Mouse (Mus musculus) liver (tissue): ENCODE data around the gene Sh2b2.

Experiments used
- DNase-seq: peaks from one replicate; pipeline ENCODE4 v3.0.0-alpha.2; 2020; ENCODE audit warnings: mixed read lengths

Sh2b2 gene

GRCm38 (mm10) chr5:136246452-136246838 is at the start of gene Sh2b2:
Gene Sh2b2 (minus strand): TSS chr5:136246556.
- no peak for DNase-seq

- DNase-seq: no peak
These were observed 46.6 kb upstream of the Sh2b2 start for GRCm38 (mm10) chr5:136292971-136293418.

DNA sequence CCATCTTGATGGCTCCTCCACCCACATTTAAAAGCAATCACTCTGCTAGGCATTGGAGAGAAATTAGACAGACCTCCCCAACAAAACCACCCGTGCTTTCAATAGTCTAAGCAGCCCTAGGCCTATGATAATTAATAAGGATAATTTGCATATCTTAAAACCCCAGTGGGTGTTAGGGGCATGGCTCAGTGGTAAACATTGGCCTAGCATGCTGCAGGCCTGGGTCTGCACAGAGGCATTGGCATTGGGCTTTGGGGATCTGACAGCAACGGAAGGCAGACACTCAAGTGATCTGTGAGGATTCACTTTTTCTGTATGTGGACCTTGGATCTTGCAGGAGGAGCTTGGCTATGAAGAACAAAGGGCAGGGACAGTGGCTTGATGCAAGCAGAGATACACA is 46.0 kb upstream of the Sh2b2 start:
- no peak for DNase-seq

DNA sequence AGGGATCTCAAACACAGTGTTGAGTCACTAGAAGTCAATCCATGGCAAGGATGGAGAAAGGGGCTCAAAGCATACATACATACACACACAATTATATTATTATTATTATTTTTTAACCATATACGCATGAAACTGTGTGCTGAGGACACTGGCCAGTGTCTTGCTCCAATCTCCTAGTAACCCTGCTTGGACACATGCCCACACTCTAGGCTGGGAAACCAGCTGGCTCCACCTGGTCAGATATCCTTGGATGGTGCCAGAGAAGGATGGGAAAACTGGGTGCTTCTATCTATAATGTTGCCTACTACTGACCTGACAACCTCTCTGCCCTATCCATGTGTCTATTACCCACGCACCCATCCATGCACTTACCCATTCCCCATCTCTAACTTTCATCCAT is 45.2 kb upstream of the Sh2b2 start:
- DNase-seq: no peak

GRCm38 (mm10) chr5:136289776-136290175 is 43.4 kb upstream of the Sh2b2 start:
- no peak for DNase-seq

- DNase-seq: no peak
These were observed 42.2 kb upstream of the Sh2b2 start for GRCm38 (mm10) chr5:136288351-136289081.

- DNase-seq: no peak
These were observed 40.2 kb upstream of the Sh2b2 start for GRCm38 (mm10) chr5:136286566-136286965.

GRCm38 (mm10) chr5:136285106-136285505 is 38.8 kb upstream of the Sh2b2 start:
- DNase-seq: no peak

- DNase-seq: no peak
These were observed 35.0 kb upstream of the Sh2b2 start for GRCm38 (mm10) chr5:136281351-136281750.

DNA sequence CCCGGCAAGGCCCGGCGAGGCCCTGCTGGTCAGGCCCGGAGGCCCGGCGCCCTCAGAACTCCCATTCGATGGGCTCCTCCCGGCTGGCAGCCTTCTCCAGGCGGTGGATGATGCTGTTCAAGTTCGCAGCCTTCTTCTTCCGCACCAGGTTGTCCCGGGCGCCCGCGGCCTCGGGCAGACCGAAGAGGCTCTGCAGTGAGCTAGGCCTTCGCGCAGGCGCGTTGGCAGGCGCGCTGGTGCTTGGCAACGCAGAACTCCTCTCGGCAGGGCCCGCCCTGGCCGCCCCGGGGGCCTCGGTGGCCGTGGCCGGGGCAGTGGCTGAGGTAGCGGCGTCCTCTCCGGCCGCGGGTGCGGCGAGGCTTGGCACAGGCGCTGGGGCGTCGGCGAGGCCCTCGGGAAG is 28.4 kb upstream of the Sh2b2 start:
- no peak for DNase-seq

DNA sequence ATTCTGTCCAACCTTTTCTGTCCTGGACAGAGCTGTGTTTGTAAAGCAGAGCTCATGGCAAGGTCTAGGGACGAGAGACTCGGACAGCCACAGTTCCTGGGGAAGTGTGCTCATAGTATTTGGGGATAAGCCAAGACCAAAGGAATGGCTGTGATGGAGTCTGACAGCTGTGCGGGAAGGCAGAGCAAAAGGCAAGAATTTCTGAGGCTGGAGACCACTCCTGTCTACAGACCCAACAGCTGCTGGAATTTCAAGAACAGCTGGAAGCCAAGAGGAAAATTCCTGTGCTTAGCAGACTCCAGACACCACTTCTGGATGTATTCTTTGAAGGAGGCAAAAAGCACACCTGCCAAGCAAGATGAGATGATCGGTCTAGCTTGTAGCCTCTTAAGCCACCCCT is 23.6 kb upstream of the Sh2b2 start:
- DNase-seq: no peak

DNA sequence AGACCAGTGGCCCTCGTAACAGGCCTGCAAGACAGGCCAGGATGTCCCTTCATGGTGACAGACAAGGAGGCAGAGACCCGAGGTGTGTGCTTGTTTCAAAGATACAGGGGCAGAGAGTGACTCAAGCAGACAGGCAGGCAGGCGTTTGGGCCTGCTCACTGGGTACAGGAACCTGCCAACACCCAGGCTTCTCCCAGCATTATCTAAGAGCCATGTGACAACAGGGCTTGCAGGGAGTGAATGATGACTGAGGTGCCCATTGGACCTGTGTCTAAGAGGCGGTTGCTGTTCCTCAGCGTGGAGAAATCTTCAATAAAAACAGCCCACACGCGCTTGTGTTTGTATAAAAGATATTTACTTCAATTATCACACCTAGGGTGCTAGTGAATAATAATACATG is 19.7 kb upstream of the Sh2b2 start:
- no peak for DNase-seq

DNA sequence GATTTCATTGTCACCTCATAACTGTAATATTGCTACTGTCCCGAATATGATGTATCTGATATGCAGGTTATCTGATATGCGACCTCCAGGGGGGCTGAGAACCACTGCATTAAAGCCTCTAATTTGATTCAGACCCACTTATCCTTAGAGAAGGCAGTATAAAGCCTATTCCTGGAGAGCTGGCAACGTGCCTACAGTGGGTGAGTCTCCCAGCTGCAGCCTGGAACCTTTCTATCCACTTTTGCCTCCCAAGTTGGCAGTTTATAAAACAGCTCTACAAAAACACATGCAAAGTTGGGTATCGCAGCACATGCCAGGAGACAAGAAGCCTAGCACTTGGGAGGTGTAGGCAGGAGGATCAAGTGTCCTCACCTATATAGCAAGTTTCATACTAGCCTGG is 17.0 kb upstream of the Sh2b2 start:
- DNase-seq: no peak

GRCm38 (mm10) chr5:136258919-136259318 is 12.6 kb upstream of the Sh2b2 start:
- peak; percentile 61 for DNase-seq

DNA sequence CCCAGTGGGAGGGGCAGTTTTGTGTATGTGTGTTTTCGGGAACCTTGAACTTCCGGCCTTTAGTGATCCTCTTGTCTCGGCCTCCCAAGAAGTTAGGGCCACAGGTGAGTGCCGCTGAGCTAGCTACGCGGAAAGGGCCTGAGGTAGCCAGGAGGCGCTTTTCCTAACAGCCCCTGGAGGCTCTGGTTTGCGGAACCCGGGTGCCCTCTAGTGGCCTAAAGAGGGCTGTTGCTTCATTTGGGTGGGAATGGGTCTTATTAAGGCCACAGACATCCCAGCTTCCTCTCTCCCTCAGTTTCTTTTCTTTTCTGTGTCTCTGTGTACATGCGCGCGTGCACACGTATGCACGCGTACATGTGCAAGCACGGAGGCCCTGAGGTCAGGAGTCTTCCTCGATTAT is 6.5 kb upstream of the Sh2b2 start:
- peak; percentile 76 for DNase-seq

- no peak for DNase-seq
These were observed 4.6 kb upstream of the Sh2b2 start for GRCm38 (mm10) chr5:136251004-136251403.

- no peak for DNase-seq
These were observed 2.1 kb upstream of the Sh2b2 start for GRCm38 (mm10) chr5:136248441-136248840.

GRCm38 (mm10) chr5:136245541-136246451 is 560 bp downstream of the Sh2b2 start:
- DNase-seq: no peak

DNA sequence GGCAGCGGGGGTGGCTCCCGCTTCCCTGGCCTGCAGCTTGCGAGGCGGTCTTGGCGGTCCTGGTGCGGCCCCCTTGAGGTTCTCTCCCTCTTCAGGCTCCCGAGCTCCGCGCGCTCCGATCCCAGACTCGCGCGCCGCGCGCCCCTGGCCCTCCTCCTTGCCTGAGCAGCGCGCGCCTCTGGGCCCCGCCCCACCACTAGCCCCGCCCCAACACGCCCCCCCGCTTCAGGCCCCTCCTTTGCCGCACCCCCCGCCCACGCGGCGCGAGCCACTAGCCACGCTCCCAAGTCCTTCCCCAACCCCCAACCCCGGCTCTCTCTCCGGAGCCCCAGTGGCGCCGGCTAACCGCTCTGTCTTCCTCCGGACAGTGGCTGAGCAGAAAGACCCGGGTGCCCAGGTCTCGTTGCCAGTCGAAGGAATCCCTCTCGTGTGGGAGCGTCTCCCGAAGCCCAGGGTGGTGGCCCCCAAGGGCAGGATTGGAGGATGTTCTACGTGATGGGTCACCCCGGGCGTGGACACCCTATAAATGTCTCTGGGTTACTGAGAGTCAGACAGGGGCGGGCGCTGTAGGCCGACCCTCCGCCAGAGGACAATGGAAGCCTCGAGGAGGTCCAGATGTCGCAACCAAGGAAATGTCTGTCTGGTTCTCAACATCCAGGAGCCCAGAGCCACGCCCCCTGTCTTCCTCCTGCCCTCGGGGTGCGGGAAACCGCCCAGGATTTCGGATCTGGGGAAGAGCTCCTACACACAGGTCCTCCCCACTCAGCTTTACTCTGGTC is 1.4 kb downstream of the Sh2b2 start:
- DNase-seq: peak; percentile 81

- DNase-seq: no peak
These were observed 2.2 kb downstream of the Sh2b2 start for GRCm38 (mm10) chr5:136243851-136244761.

DNA sequence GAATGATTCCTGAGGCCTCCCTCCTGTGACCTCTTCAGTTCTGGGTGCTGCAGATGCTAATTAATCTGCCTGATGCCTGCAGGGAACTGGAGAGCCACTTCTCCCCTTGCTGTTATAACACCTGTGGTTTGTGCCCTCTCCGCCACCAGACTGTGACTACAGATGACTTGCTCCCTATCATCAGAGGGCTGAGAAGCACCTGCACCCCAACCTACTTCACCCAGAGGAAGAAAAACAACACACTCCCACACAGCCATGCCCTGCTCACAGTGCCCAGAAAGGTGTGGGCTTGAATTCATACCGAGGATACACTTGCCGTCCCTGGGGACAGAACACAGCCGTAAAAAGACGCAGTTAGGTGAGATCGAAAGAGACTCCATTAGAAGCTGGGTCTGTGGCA is 5.2 kb downstream of the Sh2b2 start:
- no peak for DNase-seq

DNA sequence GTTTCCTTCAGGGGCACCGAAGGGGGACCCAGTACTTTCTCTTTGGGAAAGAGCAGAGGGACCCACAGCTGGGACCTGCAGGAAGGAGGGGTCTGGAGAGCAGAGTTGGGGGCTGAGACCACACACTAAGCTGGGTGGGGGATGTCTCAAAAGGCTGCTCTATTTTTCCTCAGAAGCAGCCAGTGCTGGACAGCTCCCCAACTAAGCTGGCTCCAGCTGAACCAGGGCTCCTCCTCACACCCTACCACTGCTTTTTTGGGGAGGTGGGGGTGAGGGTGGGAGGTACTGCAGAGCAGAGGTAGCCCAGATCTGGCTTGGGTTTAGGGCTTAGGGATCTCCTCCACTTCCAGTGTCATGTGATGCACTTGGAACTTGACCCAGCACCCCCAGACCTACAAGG is 6.0 kb downstream of the Sh2b2 start:
- DNase-seq: no peak
